Mouse (Mus musculus) stomach, embryonic 16.5 days (tissue): ENCODE measurements around the gene Sulf2. TPM values are rescaled to one million over a fixed set of nuclear protein-coding genes. Genes with fewer than 3 reads are reported as not detected.

ENCODE experiments used
- ATAC-seq: fragments of 200-750 bp; cut with Nextera tagmentation; 2 replicates; pipeline ENCODE4 v1.8.0; 2017; ENCODE audit warnings: moderate number of reproducible peaks, moderate TSS enrichment; ENCODE audit not compliant: insufficient read depth, low FRiP score
- H3K27ac ChIP-seq: fragments of 300-500 bp; sonication (generic); 2 replicates; pipeline ENCODE4 v1.5.1; 2014; ENCODE audit warnings: low read length
- H3K27me3 ChIP-seq: fragments of 300-500 bp; sonication (generic); 2 replicates; pipeline ENCODE4 v1.6.1; 2014; ENCODE audit warnings: low read length, control low read depth, mixed read lengths; ENCODE audit not compliant: control insufficient read depth, insufficient read depth
- H3K36me3 ChIP-seq: fragments of 300-500 bp; sonication (generic); 2 replicates; pipeline ENCODE4 v1.6.1; 2014; ENCODE audit warnings: low read length; ENCODE audit not compliant: control insufficient read depth, insufficient read depth
- H3K4me1 ChIP-seq: fragments of 300-500 bp; sonication (generic); 2 replicates; pipeline ENCODE4 v1.6.1; 2014; ENCODE audit warnings: low read length, control low read depth, mixed read lengths; ENCODE audit not compliant: control insufficient read depth, insufficient read depth
- H3K4me2 ChIP-seq: fragments of 300-500 bp; sonication (generic); 2 replicates; pipeline ENCODE4 v1.6.1; 2014; ENCODE audit warnings: low read depth, low read length, mixed read lengths
- H3K4me3 ChIP-seq: fragments of 300-500 bp; sonication (generic); replicated peaks from 2 replicates; pipeline ENCODE4 v1.5.1; 2014; ENCODE audit warnings: mild to moderate bottlenecking, low read length
- H3K9ac ChIP-seq: fragments of 300-500 bp; sonication (generic); 2 replicates; pipeline ENCODE4 v1.6.1; 2014; ENCODE audit warnings: low read length
- H3K9me3 ChIP-seq: fragments of 300-500 bp; sonication (generic); replicated peaks from 2 replicates; pipeline ENCODE4 v1.6.1; 2016; ENCODE audit warnings: low read length, control low read depth; ENCODE audit not compliant: control insufficient read depth
- WGBS: fragments of 180-500 bp; shearing (Covaris S2); extraction: QIAGEN DNeasy Blood & Tissue Kit; methylation state at CpG from one replicate; pipeline ENCODE4 v1.1.7; 2014; 5-methylcytosine and 5-hydroxymethylcytosine counted together
- polyA plus RNA-seq: library from polyadenylated mRNA; unstranded; fragments of >200 nt; fragmentation: Nextera tagmentation; extraction: Ambion mirVana; gene quantifications from 2 replicates; pipeline ENCODE4 v1.2.1, GENCODE M21; 2015

Gene Sulf2
- polyA plus RNA-seq, 1 experiment from 2014 or later = 124 TPM

DNA sequence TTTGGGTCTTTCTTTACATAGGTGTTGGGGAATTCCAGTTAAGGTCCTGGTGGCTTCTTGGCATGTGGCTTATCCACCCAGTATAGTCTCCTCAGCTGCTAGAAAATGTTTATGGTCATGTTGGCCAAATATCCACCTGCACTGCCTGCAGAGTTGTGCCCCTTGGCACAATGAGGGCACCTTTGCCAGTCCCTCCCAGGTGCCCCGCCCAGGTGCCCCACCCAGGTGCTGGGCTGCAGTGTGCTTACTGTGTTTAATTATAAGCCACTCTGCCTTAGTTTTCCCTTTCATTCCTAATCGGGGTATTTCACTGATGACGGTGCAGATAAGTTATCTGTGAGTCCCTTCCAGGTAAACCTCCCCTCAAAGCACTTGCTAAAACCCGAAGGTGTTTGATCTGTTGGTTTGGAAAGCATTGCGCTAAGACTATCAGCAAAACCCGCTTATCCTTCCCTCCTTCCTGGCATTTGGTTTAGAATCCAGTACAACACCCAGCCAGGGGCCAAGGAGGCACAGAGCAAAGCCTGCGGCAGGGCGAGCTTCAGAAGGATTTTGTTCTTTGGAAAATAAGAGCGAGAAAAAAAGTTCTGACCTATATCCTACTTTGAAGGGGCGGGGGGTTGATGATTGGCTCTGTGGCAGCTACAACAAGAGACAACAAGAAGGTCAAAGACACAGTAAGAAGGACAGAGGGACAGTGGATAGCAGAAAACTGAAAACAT is 7.4 kb downstream of the Sulf2 start:
- H3K36me3 ChIP-seq = no peaks in the 10 kb centered on the region
- peak overlapping the region; percentile 78 for H3K27ac ChIP-seq
- no peak overlapping the region for H3K4me3 ChIP-seq
- H3K27me3 ChIP-seq = no peaks in the 10 kb centered on the region
- ATAC-seq = no peak
- 0 out of 2 replicates have a peak overlapping the region, but pooled peaks have one; percentile 28 for H3K9ac ChIP-seq
- WGBS = 65% methylated on average over 10 of the region's 10 CpGs
- H3K9me3 ChIP-seq = no peaks in the 10 kb centered on the region
- 0 out of 2 replicates have a peak overlapping the region, but pooled peaks have one; percentile 7 for H3K4me2 ChIP-seq
- peaks cover 67% of the 10 kb centered on the region for H3K4me1 ChIP-seq

DNA sequence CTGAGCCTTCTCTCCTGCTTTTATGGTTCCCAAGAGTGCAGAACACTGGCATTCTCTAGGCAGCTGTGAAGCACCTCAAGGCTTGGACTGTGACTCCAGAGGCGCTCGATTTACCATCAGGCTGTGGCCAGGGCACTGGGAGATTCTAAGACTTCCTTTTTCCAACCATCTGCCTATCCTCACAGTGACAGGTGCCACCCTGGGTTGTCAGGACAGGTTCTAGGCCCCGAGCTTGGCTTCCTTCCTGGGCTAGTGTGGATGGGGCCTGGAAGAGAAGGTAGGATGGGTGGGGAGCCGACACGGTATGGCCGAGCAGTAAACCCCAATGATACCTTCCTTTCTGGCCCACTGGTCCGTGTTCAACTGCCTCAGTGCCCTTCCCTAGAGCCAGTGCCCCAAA is 9.0 kb downstream of the Sulf2 start:
- H3K4me1 ChIP-seq = peaks cover 60% of the 10 kb centered on the region
- H3K36me3 ChIP-seq = no peaks in the 10 kb centered on the region
- no peaks in the 10 kb centered on the region for H3K27me3 ChIP-seq
- no peak for ATAC-seq
- H3K9ac ChIP-seq = no peak overlapping the region
- 82% methylated on average over 7 of the region's 7 CpGs for WGBS
- H3K9me3 ChIP-seq = no peaks in the 10 kb centered on the region
- H3K27ac ChIP-seq = no peak overlapping the region
- no peak overlapping the region for H3K4me2 ChIP-seq
- H3K4me3 ChIP-seq = no peak overlapping the region

DNA sequence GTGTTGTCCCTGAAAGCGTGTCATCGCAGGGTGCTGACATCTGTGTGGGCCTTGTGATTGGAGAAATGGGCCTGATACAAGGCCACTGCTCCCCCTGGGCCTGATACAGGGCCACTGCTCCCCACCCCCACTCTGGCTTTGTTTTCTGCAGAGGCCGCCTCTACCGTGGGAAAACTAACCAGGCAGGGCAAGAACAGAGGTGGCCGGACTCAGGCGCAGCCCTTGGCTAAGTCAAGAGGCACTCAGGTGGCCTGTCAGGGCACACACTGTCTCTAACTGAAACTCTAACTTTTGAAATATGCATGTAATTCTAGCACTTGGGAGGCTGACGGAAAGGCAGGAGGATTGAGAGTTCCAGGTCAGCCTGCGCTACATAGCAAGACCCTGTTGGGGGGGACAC is 10.4 kb downstream of the Sulf2 start:
- no peak overlapping the region for H3K4me2 ChIP-seq
- no peaks in the 10 kb centered on the region for H3K9me3 ChIP-seq
- no peak overlapping the region for H3K27ac ChIP-seq
- no peaks in the 10 kb centered on the region for H3K27me3 ChIP-seq
- no peaks in the 10 kb centered on the region for H3K36me3 ChIP-seq
- no peak for ATAC-seq
- 79% methylated on average over 8 of the region's 8 CpGs for WGBS
- no peak overlapping the region for H3K4me3 ChIP-seq
- no peak overlapping the region for H3K9ac ChIP-seq
- peaks cover 61% of the 10 kb centered on the region for H3K4me1 ChIP-seq

DNA sequence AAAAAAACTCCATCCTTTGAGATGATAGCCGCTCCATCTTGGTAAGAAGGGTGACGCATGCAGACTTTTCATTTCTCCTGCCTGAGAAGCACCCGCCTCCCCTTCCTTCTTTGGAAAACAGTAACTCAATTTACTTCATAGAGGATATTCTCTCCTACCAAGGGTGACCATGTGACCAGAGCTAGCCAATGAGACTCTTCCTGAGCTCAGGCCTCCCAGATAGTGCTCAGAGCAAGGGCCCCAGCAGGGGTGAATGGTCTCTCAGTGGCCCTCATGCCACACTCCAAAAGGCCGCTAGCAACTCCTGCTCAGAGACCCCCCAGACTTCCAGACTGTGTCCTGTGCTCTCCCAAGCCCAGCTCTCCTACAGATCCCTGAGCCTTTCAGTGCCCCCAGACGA is 11.6 kb downstream of the Sulf2 start:
- ATAC-seq = no peak
- Histone ChIP-seq H3K9ac (no peak overlapping the region), H3K9me3 (no peaks in the 10 kb centered on the region), H3K36me3 (no peaks in the 10 kb centered on the region), H3K27ac (no peak overlapping the region), H3K27me3 (no peaks in the 10 kb centered on the region), H3K4me3 (no peak overlapping the region), H3K4me2 (no peak overlapping the region), H3K4me1 (peaks cover 51% of the 10 kb centered on the region)
- WGBS = 84% methylated on average over 5 of the region's 5 CpGs

DNA sequence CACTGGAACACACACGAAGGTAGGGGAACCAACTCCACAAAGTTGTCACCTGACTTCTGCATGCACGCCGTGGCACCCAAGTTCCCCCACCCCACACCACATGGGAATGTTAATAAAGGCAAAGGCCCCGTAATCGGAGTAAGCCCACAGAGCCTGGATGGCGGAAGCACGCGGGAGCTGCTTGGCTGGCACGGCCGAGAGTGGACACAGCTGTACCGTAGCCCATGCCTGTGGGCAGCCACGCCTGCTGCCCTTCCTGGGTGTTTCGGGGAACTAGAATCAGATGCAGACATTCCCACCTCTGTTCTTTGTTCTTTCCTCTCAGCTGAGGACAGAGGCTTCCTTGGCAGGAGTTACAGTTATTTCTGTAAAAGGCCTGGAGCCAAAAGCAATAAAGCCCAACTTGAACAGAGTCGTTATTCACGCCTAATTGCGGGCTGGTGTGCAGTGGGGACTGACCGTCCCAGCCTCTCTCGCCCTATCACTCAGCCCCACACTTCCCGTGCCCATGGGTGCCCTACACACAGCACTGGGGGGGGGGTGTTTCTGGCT is 12.8 kb downstream of the Sulf2 start:
- H3K27me3 ChIP-seq = no peaks in the 10 kb centered on the region
- no peak overlapping the region for H3K4me3 ChIP-seq
- H3K4me2 ChIP-seq = no peak overlapping the region
- H3K27ac ChIP-seq = peak overlapping the region; percentile 64
- WGBS = 47% methylated on average over 19 of the region's 19 CpGs
- peaks cover 38% of the 10 kb centered on the region for H3K4me1 ChIP-seq
- H3K36me3 ChIP-seq = no peaks in the 10 kb centered on the region
- peak overlapping the region; percentile 43 for H3K9ac ChIP-seq
- ATAC-seq = peak; percentile 51
- H3K9me3 ChIP-seq = no peaks in the 10 kb centered on the region

DNA sequence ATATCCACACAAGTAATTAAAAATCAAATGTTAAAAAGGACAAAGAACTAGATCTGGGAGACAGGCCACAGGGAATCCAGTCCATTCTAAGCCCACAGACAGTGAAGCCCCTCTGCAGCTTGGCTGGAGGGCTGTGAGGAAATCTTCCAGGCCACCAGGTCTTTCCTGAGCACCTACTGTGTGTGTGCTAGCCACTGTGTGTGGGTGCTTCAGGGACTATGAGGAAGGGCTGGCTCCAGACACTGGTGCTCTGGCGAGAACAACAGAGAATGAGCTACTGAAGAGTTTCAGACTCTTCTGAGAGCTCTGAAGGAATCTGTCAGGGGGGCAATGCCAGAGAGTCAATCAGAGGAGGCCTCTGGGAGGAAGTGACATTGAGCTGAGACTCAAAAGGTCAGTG is 13.6 kb downstream of the Sulf2 start:
- WGBS = 68% methylated on average over 1 of the region's 1 CpGs
- no peak for ATAC-seq
- H3K27ac ChIP-seq = no peak overlapping the region

DNA sequence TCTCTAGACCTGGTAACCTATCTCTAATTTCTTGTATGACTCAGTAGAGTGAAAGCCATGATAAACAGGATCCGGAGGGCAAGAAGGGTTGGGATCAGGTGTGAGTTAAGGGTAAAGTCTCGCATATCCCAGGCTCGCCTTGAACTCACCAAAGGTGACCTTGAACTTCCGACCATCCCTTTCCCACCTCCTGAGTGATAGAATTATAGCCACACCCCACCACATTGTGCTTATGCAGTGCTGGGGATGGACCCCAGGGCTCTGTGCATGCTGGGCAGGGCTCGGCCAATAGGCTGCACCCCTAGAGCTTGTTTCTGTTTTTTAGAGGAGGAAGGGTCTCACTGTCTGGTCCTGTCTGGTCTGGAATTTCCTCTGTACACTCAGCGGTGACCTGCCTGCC is 14.4 kb downstream of the Sulf2 start:
- no peak for ATAC-seq
- H3K9me3 ChIP-seq = no peaks in the 10 kb centered on the region
- no peaks in the 10 kb centered on the region for H3K36me3 ChIP-seq
- H3K4me1 ChIP-seq = peaks cover 27% of the 10 kb centered on the region
- H3K4me2 ChIP-seq = no peak overlapping the region
- no peak overlapping the region for H3K4me3 ChIP-seq
- H3K27me3 ChIP-seq = no peaks in the 10 kb centered on the region
- H3K27ac ChIP-seq = no peak overlapping the region; the same call in 1 of the 2 replicates
- WGBS = 90% methylated on average over 6 of the region's 6 CpGs
- no peak overlapping the region for H3K9ac ChIP-seq

More for the DNA sequence above, 13.6 kb downstream of the Sulf2 start:
- Histone ChIP-seq H3K9ac (no peak overlapping the region), H3K36me3 (no peaks in the 10 kb centered on the region), H3K27me3 (no peaks in the 10 kb centered on the region), H3K4me3 (no peak overlapping the region), H3K4me2 (no peak overlapping the region), H3K9me3 (no peaks in the 10 kb centered on the region), H3K4me1 (peaks cover 32% of the 10 kb centered on the region)

DNA sequence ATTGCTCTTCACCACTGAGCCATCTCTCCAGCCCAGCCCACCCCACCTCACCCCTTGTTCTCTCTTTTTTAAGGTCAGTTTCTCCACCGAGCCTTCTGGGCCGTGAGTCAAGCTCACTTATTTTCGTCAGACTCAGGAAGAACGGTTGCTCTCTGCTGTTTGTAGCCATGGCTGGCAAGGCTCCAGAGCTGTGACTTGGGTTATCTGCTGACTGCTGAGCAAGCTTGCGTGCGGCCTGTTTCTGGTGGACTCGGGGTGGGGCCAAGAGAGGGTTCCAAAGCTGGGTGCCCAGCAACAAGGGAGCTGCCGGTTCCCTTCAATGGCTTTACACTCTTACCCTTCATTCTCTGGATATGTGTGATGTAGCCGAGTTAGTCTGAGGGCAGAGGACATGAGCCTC is 15.0 kb downstream of the Sulf2 start:
- H3K4me2 ChIP-seq = no peak overlapping the region

DNA sequence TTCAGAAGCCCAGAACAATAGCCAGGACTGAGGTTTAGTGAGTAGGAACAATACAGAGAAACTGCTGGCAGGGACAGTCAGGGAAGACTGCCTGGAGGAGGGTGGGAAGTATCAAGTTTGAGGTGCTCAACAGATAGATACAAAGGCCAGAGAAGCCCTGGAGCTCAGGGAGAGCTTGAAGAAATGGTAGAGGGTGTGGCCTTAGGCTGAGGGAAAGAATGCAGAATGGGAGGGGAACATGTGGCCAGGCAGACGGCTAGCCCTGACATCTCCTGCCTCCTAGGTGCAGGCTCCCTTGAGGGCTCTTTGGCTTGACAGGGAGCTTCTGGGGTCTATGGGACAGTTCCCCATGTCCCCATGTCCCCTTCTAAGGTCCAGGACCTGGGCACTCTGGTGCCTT is 17.2 kb downstream of the Sulf2 start:
- peaks cover 23% of the 10 kb centered on the region for H3K4me1 ChIP-seq
- H3K4me2 ChIP-seq = no peak overlapping the region
- no peak overlapping the region for H3K4me3 ChIP-seq
- no peaks in the 10 kb centered on the region for H3K9me3 ChIP-seq
- WGBS = 39% methylated on average over 1 of the region's 1 CpGs
- no peaks in the 10 kb centered on the region for H3K27me3 ChIP-seq
- ATAC-seq = no peak
- no peak overlapping the region for H3K9ac ChIP-seq
- no peak overlapping the region for H3K27ac ChIP-seq
- no peaks in the 10 kb centered on the region for H3K36me3 ChIP-seq

More for the DNA sequence above, 15.0 kb downstream of the Sulf2 start:
- no peaks in the 10 kb centered on the region for H3K9me3 ChIP-seq
- H3K27ac ChIP-seq = no peak overlapping the region; the same call in 1 of the 2 replicates
- ATAC-seq = no peak
- no peaks in the 10 kb centered on the region for H3K27me3 ChIP-seq
- no peak overlapping the region for H3K4me3 ChIP-seq
- peaks cover 31% of the 10 kb centered on the region for H3K4me1 ChIP-seq
- no peak overlapping the region for H3K9ac ChIP-seq
- no peaks in the 10 kb centered on the region for H3K36me3 ChIP-seq
- WGBS = 59% methylated on average over 9 of the region's 9 CpGs
